In the genomic region with DNA sequence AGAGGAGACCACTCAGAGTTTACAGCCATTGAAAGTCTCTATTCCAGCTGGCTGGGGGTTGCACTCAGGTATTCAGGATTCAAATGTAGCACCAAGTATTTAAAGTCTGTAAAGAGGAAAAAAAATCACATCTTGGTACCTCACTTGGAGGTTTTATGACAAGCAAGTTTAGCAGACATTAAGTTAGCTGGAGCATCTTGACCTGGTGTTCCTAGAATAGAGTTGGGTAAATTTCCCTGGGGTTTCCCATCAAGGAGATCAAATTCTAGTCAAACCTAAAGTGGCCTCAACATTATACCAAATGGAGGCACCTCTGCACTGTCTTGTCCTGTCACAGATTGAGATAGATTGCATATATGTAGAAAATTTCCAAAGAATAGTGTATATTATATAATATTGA, we compare ENCODE assay signal across 35 mouse cellular contexts.
"Had no signal": no experiment of that assay in that cellular context is flagged by ENCODE, and none has a peak within 500 bp of the region (broad histone marks: within the 10 kb centered on the region; RNA-seq: fewer than 3 reads in every experiment).

No protein-coding gene starts in this region.

- H3K9ac ChIP-seq: heart, embryonic 12.5 days; heart, embryonic 13.5 days; heart, embryonic 15.5 days; hindbrain, embryonic 12.5 days; hindbrain, embryonic 13.5 days; hindbrain, embryonic 14.5 days; hindbrain, embryonic 15.5 days; intestine, embryonic 15.5 days; kidney, embryonic 15.5 days had no signal

- H3K27ac ChIP-seq: heart, embryonic 13.5 days; heart, embryonic 15.5 days; hindbrain, embryonic 10.5 days; hindbrain, embryonic 12.5 days; hindbrain, embryonic 13.5 days; hindbrain, embryonic 14.5 days; hindbrain, embryonic 15.5 days; hindbrain, postnatal 0 days; intestine, embryonic 15.5 days; kidney, embryonic 15.5 days; kidney, postnatal 0 days; layer of hippocampus, adult 2 months; left cerebral cortex, adult 2 months had no signal

- H3K36me3 ChIP-seq: heart, embryonic 12.5 days; heart, embryonic 13.5 days; heart, embryonic 15.5 days; hindbrain, embryonic 10.5 days; hindbrain, embryonic 12.5 days; hindbrain, embryonic 13.5 days; hindbrain, embryonic 15.5 days; intestine, embryonic 15.5 days; kidney, embryonic 15.5 days had no signal

- ATAC-seq: hindbrain, embryonic 16.5 days; hindbrain, postnatal 0 days; inflammation-experienced regulatory T-cells, adult 6 months; intestine, embryonic 15.5 days; intestine, embryonic 16.5 days; intestine, postnatal 0 days had no signal

- H3K4me2 ChIP-seq: heart, embryonic 11.5 days; heart, embryonic 12.5 days; heart, embryonic 13.5 days; heart, embryonic 15.5 days; hindbrain, embryonic 12.5 days; hindbrain, embryonic 13.5 days; hindbrain, embryonic 14.5 days; hindbrain, embryonic 15.5 days; intestine, embryonic 15.5 days; kidney, embryonic 15.5 days had no signal

- H3K27me3 ChIP-seq: heart, embryonic 12.5 days; heart, embryonic 13.5 days; heart, embryonic 15.5 days; hindbrain, embryonic 12.5 days; hindbrain, embryonic 13.5 days; hindbrain, embryonic 15.5 days; intestine, embryonic 15.5 days; kidney, embryonic 15.5 days had no signal

- H3K4me1 ChIP-seq: heart, embryonic 12.5 days; heart, embryonic 13.5 days; heart, embryonic 15.5 days; hindbrain, embryonic 10.5 days; hindbrain, embryonic 12.5 days; hindbrain, embryonic 13.5 days; hindbrain, embryonic 15.5 days; intestine, embryonic 15.5 days; kidney, embryonic 15.5 days had no signal

- H3K4me3 ChIP-seq: heart, embryonic 12.5 days; heart, embryonic 13.5 days; heart, embryonic 15.5 days; hindbrain, embryonic 10.5 days; hindbrain, embryonic 12.5 days; hindbrain, embryonic 13.5 days; hindbrain, embryonic 15.5 days; intestine, embryonic 15.5 days; kidney, embryonic 15.5 days; layer of hippocampus, adult 2 months; left cerebral cortex, adult 2 months had no signal

- H3K9me3 ChIP-seq: heart, embryonic 12.5 days; heart, embryonic 13.5 days; heart, embryonic 15.5 days; hindbrain, embryonic 10.5 days; hindbrain, embryonic 12.5 days; hindbrain, embryonic 13.5 days; hindbrain, embryonic 15.5 days; intestine, embryonic 15.5 days; kidney, embryonic 15.5 days had no signal

- DNase-seq: heart, postnatal 10 days; heart, postnatal 14 days; heart, postnatal 36 days; heart, postnatal 4 days; kidney, adult 11 months; kidney, adult 18-20 months; kidney, adult 2 months; kidney, adult 8-10 months; kidney, adult 9 months; kidney, postnatal 10 days; kidney, postnatal 14 days; kidney, postnatal 25 days; kidney, postnatal 36 days; kidney, postnatal 4 days; layer of hippocampus, adult 9-11 months; layer of hippocampus, postnatal 36 days had no signal
